Mouse (Mus musculus): ENCODE results near the gene Ift80. TPM values are rescaled to one million over a fixed set of nuclear protein-coding genes. Genes with fewer than 3 reads are reported as not detected.

The Ift80 gene
- polyA plus RNA-seq, 1 experiment from 2014 or later: 9.0 TPM

DNA sequence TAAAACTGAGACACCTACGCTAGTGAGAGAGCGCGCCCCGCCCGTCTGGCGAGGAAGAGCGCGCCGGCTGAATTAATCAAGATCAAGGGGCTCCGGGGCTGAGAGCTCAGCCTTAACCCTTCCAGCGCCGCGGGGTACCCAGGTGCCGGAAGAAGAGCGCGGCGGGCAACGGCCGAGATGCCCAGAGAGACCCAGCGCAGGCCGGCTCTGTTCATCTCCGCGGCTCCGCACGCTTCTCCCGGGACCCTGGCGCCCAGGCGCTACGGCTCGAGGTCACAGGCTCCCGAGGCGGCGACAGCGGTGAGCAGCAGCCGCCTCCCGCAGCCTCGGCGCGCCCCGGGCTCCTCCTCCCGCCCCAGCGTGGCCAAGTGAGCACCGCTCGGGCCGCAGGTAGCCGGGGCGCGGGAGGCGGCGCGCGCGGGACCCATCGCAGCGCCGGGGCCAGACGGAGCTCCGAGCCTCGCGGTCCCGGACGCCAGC lies 135.1 kb downstream of the Ift80 start, which contains the start of gene 1110032F04Rik:
1110032F04Rik (plus strand) TSS at position 376 of the 480 bp plus-strand sequence.
- H3K4me2 ChIP-seq: peak within 1 kb of the TSS; percentile 98
- H3K27ac ChIP-seq (ENCODE audit: poor library complexity, severe bottlenecking): peak within 1 kb of the TSS; percentile 64; the same call in 1 of the 2 replicates
- WGBS: under 1% methylated on average over 62 of the region's 62 CpGs
- peaks cover 15% of the 10 kb centered on the region for H3K4me1 ChIP-seq (replicated peaks)
- peak within 1 kb of the TSS; percentile 80 for H3K9ac ChIP-seq
- ATAC-seq (ENCODE audit: insufficient number of reproducible peaks, low FRiP score): peak; percentile 65
- H3K27me3 ChIP-seq (replicated peaks): 0 out of 2 replicates have a peak, but pooled peaks cover 9% of the 10 kb centered on the region
- no peaks in the 10 kb centered on the region for H3K36me3 ChIP-seq
- no peaks in the 10 kb centered on the region for H3K9me3 ChIP-seq (replicated peaks)
- peak within 1 kb of the TSS; percentile 80 for H3K4me3 ChIP-seq

DNA sequence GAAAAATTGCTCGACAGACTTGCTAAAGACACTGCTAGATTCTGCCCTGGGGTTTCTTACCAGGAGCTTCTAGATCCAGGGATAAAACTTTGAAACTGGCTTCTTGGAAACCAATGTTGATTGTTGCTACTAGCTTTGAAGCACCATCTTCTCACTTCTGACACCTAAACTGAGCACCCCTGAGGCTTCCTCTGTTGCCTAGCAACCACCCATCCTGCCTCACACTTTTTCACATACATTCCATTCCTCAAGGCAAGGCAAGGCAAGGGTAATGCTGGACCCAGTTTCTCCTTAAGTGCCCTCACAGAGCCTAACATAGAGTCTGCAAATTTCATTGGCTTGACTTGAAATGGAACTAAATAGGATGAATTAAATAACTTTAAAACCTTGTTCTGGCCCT lies 152.0 kb downstream of the Ift80 start:
- no peak overlapping the region for H3K9ac ChIP-seq
- no peak overlapping the region for H3K27ac ChIP-seq (ENCODE audit: poor library complexity, severe bottlenecking)
- H3K4me3 ChIP-seq: no peak overlapping the region
- H3K27me3 ChIP-seq (replicated peaks): no peaks in the 10 kb centered on the region
- 73% methylated on average over 1 of the region's 1 CpGs for WGBS
- no peaks in the 10 kb centered on the region for H3K36me3 ChIP-seq
- no peak overlapping the region for H3K4me2 ChIP-seq
- H3K4me1 ChIP-seq (replicated peaks): no peaks in the 10 kb centered on the region
- ATAC-seq (ENCODE audit: insufficient number of reproducible peaks, low FRiP score): no peak
- H3K9me3 ChIP-seq (replicated peaks): no peaks in the 10 kb centered on the region

- H3K9ac ChIP-seq: no peak overlapping the region
- peaks cover 8% of the 10 kb centered on the region for H3K9me3 ChIP-seq (replicated peaks)
- H3K27me3 ChIP-seq (replicated peaks): no peaks in the 10 kb centered on the region
- no peak overlapping the region for H3K4me2 ChIP-seq
- no peaks in the 10 kb centered on the region for H3K36me3 ChIP-seq
- H3K4me1 ChIP-seq (replicated peaks): no peaks in the 10 kb centered on the region
- no peak overlapping the region for H3K4me3 ChIP-seq
- H3K27ac ChIP-seq (ENCODE audit: poor library complexity, severe bottlenecking): no peak overlapping the region
- 68% methylated on average over 3 of the region's 3 CpGs for WGBS
- no peak for ATAC-seq (ENCODE audit: insufficient number of reproducible peaks, low FRiP score)
Measured at GRCm38 (mm10) chr3:68848323-68848722, 156.0 kb downstream of the Ift80 start.

DNA sequence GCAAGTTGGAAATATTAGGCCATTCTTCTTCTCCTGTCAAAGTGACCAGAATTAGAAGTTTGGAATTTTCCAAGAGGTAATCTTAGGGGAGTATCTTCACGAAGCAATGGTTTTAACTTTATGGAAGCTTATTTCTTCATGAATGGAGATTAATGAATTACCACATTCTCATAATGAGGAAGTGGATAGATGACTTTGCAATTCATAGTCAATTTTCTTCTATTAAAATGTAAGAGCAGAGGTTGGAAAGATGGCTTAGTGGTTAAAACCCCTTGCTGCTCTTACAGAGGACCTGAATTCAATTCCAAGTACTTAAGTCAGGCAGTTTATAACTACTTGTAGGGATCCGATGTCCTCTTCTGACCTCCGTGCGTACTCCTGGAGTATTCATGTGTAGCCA lies 160.3 kb downstream of the Ift80 start:
- Histone ChIP-seq H3K4me1 (replicated peaks) (no peaks in the 10 kb centered on the region), H3K9me3 (replicated peaks) (peaks cover 8% of the 10 kb centered on the region), H3K27ac (ENCODE audit: poor library complexity, severe bottlenecking) (no peak overlapping the region), H3K36me3 (no peaks in the 10 kb centered on the region), H3K4me2 (no peak overlapping the region), H3K4me3 (no peak overlapping the region), H3K9ac (no peak overlapping the region), H3K27me3 (replicated peaks) (no peaks in the 10 kb centered on the region)
- ATAC-seq (ENCODE audit: insufficient number of reproducible peaks, low FRiP score): no peak
- 87% methylated on average over 4 of the region's 4 CpGs for WGBS

MicroRNAs within 50 kb of the gene (microRNA counts, 519-probe panel; counts per million panel counts)
- microRNA mmu-miR-15b: 7,534 counts per million, percentile 92 among the panel's probes with 10 or more counts

Small RNA genes within 50 kb of the gene (microRNA-seq; reads per million reads assigned to microRNA genes)
- gene Mir15b (1,030 reads per million, percentile 79 among the genes with 10 or more reads in this experiment), gene Mir16-2 (494 reads per million, percentile 73 among the genes with 10 or more reads in this experiment)

Other genes with a start within 250 kb of the Ift80 start
- 14.4 TPM in 2 replicates for gene 1110032F04Rik, start 135.0 kb downstream of the Ift80 start, polyA plus RNA-seq (2016; fragmentation: Nextera tagmentation; extraction: Ambion mirVana)
- 177 TPM in 2 replicates for gene Smc4, start 168 bp upstream of the Ift80 start, polyA plus RNA-seq (2016; fragmentation: Nextera tagmentation; extraction: Ambion mirVana)
- gene Trim59, start 40.2 kb upstream of the Ift80 start, polyA plus RNA-seq (2016; fragmentation: Nextera tagmentation; extraction: Ambion mirVana): 100 and 105 TPM in 2 replicates
- gene Kpna4, start 122.5 kb upstream of the Ift80 start, polyA plus RNA-seq (2016; fragmentation: Nextera tagmentation; extraction: Ambion mirVana): 39.8 and 40.2 TPM in 2 replicates
- not detected in 2 replicates for gene Arl14, start 217.8 kb upstream of the Ift80 start, polyA plus RNA-seq (2016; fragmentation: Nextera tagmentation; extraction: Ambion mirVana)

All from heart, embryonic 12.5 days (tissue).